Mouse (Mus musculus) MEL (cell line): ENCODE results near the gene Slc35d2.

Experiments
- CTCF ChIP-seq, 3 experiments: IDR thresholded peaks in 2 of 3; conservative IDR thresholded peaks in 1 of 3; 2 replicates each; pipeline ENCODE4 v1.5.1; 2011 to 2012; ENCODE audit warnings: low read length in 3 of 3, low read depth in 2 of 3, mild to moderate bottlenecking in 2 of 3, improper control_type of control experiment in 1 of 3, inconsistent platforms in 1 of 3, mixed read lengths in 1 of 3, moderate library complexity in 1 of 3; ENCODE audit not compliant: control insufficient read depth in 1 of 3, insufficient read depth in 1 of 3, poor library complexity in 1 of 3, severe bottlenecking in 1 of 3
- EP300 ChIP-seq, 2 experiments: IDR thresholded peaks; 2 replicates each; pipeline ENCODE4 v1.6.1; 2011; ENCODE audit warnings: improper control_type of control experiment in 2 of 2, low read length in 2 of 2, low read depth in 1 of 2, mild to moderate bottlenecking in 1 of 2
- GATA1 ChIP-seq: IDR thresholded peaks from 2 replicates; pipeline ENCODE4 v1.6.1; 2011; ENCODE audit warnings: low read depth, low read length, improper control_type of control experiment
- HCFC1 ChIP-seq: IDR thresholded peaks from 2 replicates; pipeline ENCODE4 v1.6.1; 2012; ENCODE audit warnings: low read depth, mild to moderate bottlenecking, inconsistent platforms, low read length, improper control_type of control experiment, moderate library complexity
- NRF1 ChIP-seq: IDR thresholded peaks from 2 replicates; pipeline ENCODE4 v1.6.1; 2014; ENCODE audit warnings: low read depth, mild to moderate bottlenecking, inconsistent platforms, low read length, improper control_type of control experiment, moderate library complexity; ENCODE audit not compliant: poor library complexity, insufficient read depth, severe bottlenecking
- POLR2A ChIP-seq, 2 experiments: IDR thresholded peaks; 2 replicates each; pipeline ENCODE4 v1.6.1; 2011 to 2012; ENCODE audit warnings: low read length in 2 of 2, mild to moderate bottlenecking in 2 of 2, control low read depth in 1 of 2, improper control_type of control experiment in 1 of 2, low read depth in 1 of 2, moderate library complexity in 1 of 2; ENCODE audit not compliant: control insufficient read depth in 1 of 2, insufficient read depth in 1 of 2, poor library complexity in 1 of 2
- USF1 ChIP-seq: IDR thresholded peaks from 2 replicates; pipeline ENCODE4 v1.6.1; 2014; ENCODE audit warnings: low read depth, mild to moderate bottlenecking, inconsistent platforms, low read length, improper control_type of control experiment, moderate library complexity

- TF ChIP-seq CTCF (IDR thresholded peaks at IDR 0.05 in 2 of 3, conservative IDR thresholded peaks at IDR 0.05 in 1 of 3; ENCODE audit: control insufficient read depth in 1 of 3, insufficient read depth in 1 of 3, low read depth in 2 of 3, low read length in 3 of 3, poor library complexity in 1 of 3, severe bottlenecking in 1 of 3), result no peak
- no peak for TF ChIP-seq GATA1
- no peak for TF ChIP-seq POLR2A (IDR thresholded peaks at IDR 0.05; ENCODE audit: control insufficient read depth in 1 of 2, insufficient read depth in 1 of 2, low read depth in 1 of 2, low read length in 2 of 2, poor library complexity in 1 of 2)
- no peak for TF ChIP-seq USF1
- TF ChIP-seq HCFC1, result no peak
- no peak for TF ChIP-seq NRF1
- no peak for TF ChIP-seq EP300 (IDR thresholded peaks at IDR 0.05; ENCODE audit: low read depth in 1 of 2, low read length in 2 of 2)
Measured at GRCm38 (mm10) chr13:64150121-64150520, 21.0 kb upstream of the Slc35d2 start.
